Mouse (Mus musculus) embryonic facial prominence, embryonic 14.5 days (tissue): Measurements from ENCODE around the gene Sugt1. TPM values are rescaled to one million over a fixed set of nuclear protein-coding genes. Genes with fewer than 3 reads are reported as not detected.

Source experiments
- ATAC-seq: fragments of 200-750 bp; cut with Nextera tagmentation; 2 replicates; pipeline ENCODE4 v1.8.0; 2017; ENCODE audit warnings: low read depth, moderate number of reproducible peaks, moderate TSS enrichment
- DNase-seq: peaks from one replicate; pipeline ENCODE4 v3.0.0-alpha.2; 2015; ENCODE audit warnings: low spot score
- H3K27ac ChIP-seq: fragments of 300-500 bp; sonication (generic); replicated peaks from 2 replicates; pipeline ENCODE4 v1.5.1; 2014; ENCODE audit warnings: low read depth, mild to moderate bottlenecking, low read length, moderate library complexity
- H3K27me3 ChIP-seq: fragments of 300-500 bp; sonication (generic); replicated peaks from 2 replicates; pipeline ENCODE4 v1.6.1; 2014; ENCODE audit warnings: low read length; ENCODE audit not compliant: control insufficient read depth, insufficient read depth
- H3K36me3 ChIP-seq: fragments of 300-500 bp; sonication (generic); 2 replicates; pipeline ENCODE4 v1.6.1; 2014; ENCODE audit warnings: low read length, mixed read lengths; ENCODE audit not compliant: control insufficient read depth, insufficient read depth
- H3K4me1 ChIP-seq: fragments of 300-500 bp; sonication (generic); 2 replicates; pipeline ENCODE4 v1.6.1; 2014; ENCODE audit warnings: antibody characterized with exemption, low read length; ENCODE audit not compliant: control insufficient read depth, insufficient read depth
- H3K4me2 ChIP-seq: fragments of 300-500 bp; sonication (generic); 2 replicates; pipeline ENCODE4 v1.6.1; 2014; ENCODE audit warnings: low read depth, mild to moderate bottlenecking, low read length, moderate library complexity, mixed read lengths
- H3K4me3 ChIP-seq: fragments of 300-500 bp; sonication (generic); 2 replicates; pipeline ENCODE4 v1.5.1; 2014; ENCODE audit warnings: low read depth, mild to moderate bottlenecking, low read length
- H3K9ac ChIP-seq: fragments of 300-500 bp; sonication (generic); 2 replicates; pipeline ENCODE4 v1.6.1; 2014; ENCODE audit warnings: low read depth, mild to moderate bottlenecking, low read length, moderate library complexity, mixed read lengths
- H3K9me3 ChIP-seq: fragments of 300-500 bp; sonication (generic); 2 replicates; pipeline ENCODE4 v1.6.1; 2016; ENCODE audit warnings: low read length; ENCODE audit not compliant: control insufficient read depth
- WGBS: fragments of 180-500 bp; shearing (Covaris S2); extraction: QIAGEN DNeasy Blood & Tissue Kit; methylation state at CpG from one replicate; pipeline ENCODE4 v1.1.7; 2014; 5-methylcytosine and 5-hydroxymethylcytosine counted together
- polyA plus RNA-seq: library from polyadenylated mRNA; unstranded; fragments of >200 nt; fragmentation: Nextera tagmentation; extraction: Ambion mirVana; gene quantifications from 2 replicates; pipeline ENCODE4 v1.2.1, GENCODE M21; 2014

Sugt1 gene
- polyA plus RNA-seq: 124 and 130 TPM in 2 replicates

- Histone ChIP-seq H3K4me3 (peak within 1 kb of the TSS; percentile 66), H3K9me3 (no peaks in the 10 kb centered on the region), H3K27me3 (no peaks in the 10 kb centered on the region), H3K4me1 (peaks cover 21% of the 10 kb centered on the region), H3K36me3 (peaks cover 7% of the 10 kb centered on the region; the same call in 1 of the 2 replicates), H3K9ac (peak within 1 kb of the TSS; percentile 83), H3K4me2 (peak within 1 kb of the TSS; percentile 74), H3K27ac (peak within 1 kb of the TSS; percentile 97)
- peak; percentile 99 for ATAC-seq
- DNase-seq: peak; percentile 98
- WGBS: under 1% methylated on average over 46 of the region's 60 CpGs
Observed at GRCm38 (mm10) chr14:79587139-79587851, at the start of gene Sugt1. Gene Sugt1, plus strand, starts transcription at chr14:79587691.

GRCm38 (mm10) chr14:79537921-79538320, 49.6 kb upstream of the Sugt1 start:
- ATAC-seq: no peak
- Histone ChIP-seq H3K9ac (no peak overlapping the region), H3K4me3 (no peak overlapping the region), H3K9me3 (no peaks in the 10 kb centered on the region), H3K36me3 (no peaks in the 10 kb centered on the region), H3K27ac (no peak overlapping the region), H3K27me3 (no peaks in the 10 kb centered on the region), H3K4me1 (no peaks in the 10 kb centered on the region), H3K4me2 (no peak overlapping the region)
- no peak for DNase-seq

DNA sequence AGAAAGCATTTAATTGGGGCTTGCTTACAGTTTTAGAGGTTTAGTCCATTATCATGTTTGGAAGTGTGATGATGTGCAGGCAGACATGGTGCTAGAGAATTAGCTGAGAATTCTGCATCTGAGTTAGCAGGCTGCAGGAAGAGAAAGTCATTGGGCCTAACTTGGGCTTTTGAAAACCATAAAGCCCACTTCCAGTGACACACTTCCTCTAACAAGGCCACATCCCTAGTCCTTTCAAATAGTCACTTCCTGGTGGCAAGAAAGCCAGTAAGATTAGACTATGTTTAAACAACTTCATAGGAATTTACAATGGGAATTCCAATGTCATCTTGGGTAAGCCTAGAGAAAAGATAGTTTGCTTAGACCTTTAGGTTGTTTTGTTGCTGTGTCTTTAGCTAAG, 45.9 kb upstream of the Sugt1 start:
- no peak overlapping the region for H3K4me3 ChIP-seq
- ATAC-seq (no peak), DNase-seq (no peak)
- no peaks in the 10 kb centered on the region for H3K36me3 ChIP-seq
- H3K27ac ChIP-seq: no peak overlapping the region
- H3K9me3 ChIP-seq: no peaks in the 10 kb centered on the region
- no peak overlapping the region for H3K4me2 ChIP-seq
- no peak overlapping the region for H3K9ac ChIP-seq
- H3K27me3 ChIP-seq: no peaks in the 10 kb centered on the region
- H3K4me1 ChIP-seq: no peaks in the 10 kb centered on the region

DNA sequence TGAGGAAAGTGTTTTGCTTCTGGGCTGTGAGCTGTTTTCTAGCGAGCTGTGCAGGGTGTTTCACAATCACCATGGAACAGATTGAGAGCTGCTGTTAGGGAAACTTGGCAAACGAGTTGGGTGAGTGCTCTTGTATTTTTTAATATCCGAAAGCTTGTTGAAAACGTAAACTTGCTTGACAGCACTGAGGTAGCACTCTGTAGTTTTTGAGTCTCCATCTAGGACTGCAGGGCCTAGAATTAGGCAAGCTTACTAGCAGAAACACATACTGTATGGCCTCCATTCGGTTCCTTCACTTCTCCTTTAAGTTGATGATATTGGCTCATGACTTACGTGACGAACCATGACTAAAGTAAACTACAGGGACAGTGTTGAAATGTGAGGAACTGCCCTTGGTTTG, 38.1 kb upstream of the Sugt1 start:
- Histone ChIP-seq H3K27me3 (no peaks in the 10 kb centered on the region), H3K9me3 (peaks cover 9% of the 10 kb centered on the region; the same call in 1 of the 2 replicates), H3K36me3 (no peaks in the 10 kb centered on the region), H3K4me1 (no peaks in the 10 kb centered on the region), H3K4me2 (no peak overlapping the region), H3K4me3 (no peak overlapping the region), H3K27ac (no peak overlapping the region), H3K9ac (no peak overlapping the region)
- peak; percentile 63; the same call in 1 of the 2 replicates for ATAC-seq
- WGBS: 59% methylated on average over 7 of the region's 7 CpGs
- peak; percentile 88 for DNase-seq

GRCm38 (mm10) chr14:79551929-79552328, 35.6 kb upstream of the Sugt1 start:
- Histone ChIP-seq H3K4me3 (no peak overlapping the region), H3K36me3 (no peaks in the 10 kb centered on the region), H3K4me1 (no peaks in the 10 kb centered on the region), H3K4me2 (no peak overlapping the region), H3K27me3 (no peaks in the 10 kb centered on the region), H3K27ac (no peak overlapping the region), H3K9me3 (peaks cover 9% of the 10 kb centered on the region; the same call in 1 of the 2 replicates), H3K9ac (no peak overlapping the region)
- ATAC-seq (no peak), DNase-seq (no peak)
- 84% methylated on average over 2 of the region's 2 CpGs for WGBS

GRCm38 (mm10) chr14:79552854-79553253, 34.6 kb upstream of the Sugt1 start:
- Histone ChIP-seq H3K27ac (no peak overlapping the region), H3K9ac (no peak overlapping the region), H3K36me3 (no peaks in the 10 kb centered on the region), H3K27me3 (no peaks in the 10 kb centered on the region), H3K9me3 (peaks cover 9% of the 10 kb centered on the region; the same call in 1 of the 2 replicates), H3K4me3 (no peak overlapping the region), H3K4me2 (no peak overlapping the region), H3K4me1 (no peaks in the 10 kb centered on the region)
- no peak for ATAC-seq
- no peak for DNase-seq
- 50% methylated on average over 1 of the region's 1 CpGs for WGBS

DNA sequence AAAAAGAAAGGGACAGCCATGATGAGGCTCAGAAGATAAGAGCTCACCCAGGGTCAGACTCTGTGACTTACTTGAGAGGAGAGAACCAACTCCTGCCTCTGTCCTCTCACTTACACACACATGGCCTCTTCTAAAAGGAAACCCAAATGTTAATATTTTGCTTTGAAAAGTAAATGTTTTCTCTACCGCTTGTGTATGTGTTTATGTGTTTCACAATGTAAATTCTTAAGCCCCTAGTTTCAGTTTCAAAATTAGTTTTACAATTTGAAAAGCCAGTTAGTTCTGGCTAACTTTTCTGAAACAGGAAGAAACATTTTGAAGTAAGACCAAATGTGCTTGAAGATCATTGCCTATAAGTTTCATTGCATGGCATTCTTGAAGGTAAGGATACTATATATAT, 29.7 kb upstream of the Sugt1 start:
- Histone ChIP-seq H3K4me3 (no peak overlapping the region), H3K9me3 (peaks cover 9% of the 10 kb centered on the region; the same call in 1 of the 2 replicates), H3K4me1 (peaks cover 4% of the 10 kb centered on the region; the same call in 1 of the 2 replicates), H3K27me3 (no peaks in the 10 kb centered on the region), H3K9ac (no peak overlapping the region), H3K36me3 (peaks cover 9% of the 10 kb centered on the region; the same call in 1 of the 2 replicates), H3K27ac (no peak overlapping the region), H3K4me2 (no peak overlapping the region)
- no peak for ATAC-seq
- 80% methylated on average over 1 of the region's 1 CpGs for WGBS
- no peak for DNase-seq

DNA sequence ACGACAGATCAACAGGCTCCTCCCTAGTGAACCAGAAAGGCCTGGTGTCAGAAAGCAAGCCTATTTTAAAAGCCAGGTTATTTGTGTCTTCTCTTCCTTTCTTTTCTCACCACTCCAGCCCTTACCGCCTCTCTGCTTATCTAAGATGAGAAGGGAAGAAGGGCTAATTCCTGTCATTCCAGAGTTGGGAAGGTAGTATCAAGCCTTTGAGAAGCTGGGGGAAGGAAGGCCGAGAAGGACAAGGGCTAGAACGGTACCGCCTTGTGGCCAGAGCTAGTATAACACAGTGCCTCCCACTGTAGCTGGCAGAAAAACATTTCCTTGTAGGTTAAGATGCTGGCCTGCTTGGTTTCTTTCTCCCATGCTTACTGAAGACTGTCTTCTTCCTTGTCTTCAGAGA, 24.7 kb upstream of the Sugt1 start:
- Histone ChIP-seq H3K27ac (no peak overlapping the region), H3K4me1 (peaks cover 4% of the 10 kb centered on the region; the same call in 1 of the 2 replicates), H3K4me2 (no peak overlapping the region), H3K36me3 (peaks cover 20% of the 10 kb centered on the region), H3K9me3 (no peaks in the 10 kb centered on the region), H3K9ac (no peak overlapping the region), H3K27me3 (no peaks in the 10 kb centered on the region), H3K4me3 (no peak overlapping the region)
- DNase-seq: peak; percentile 66
- WGBS: 18% methylated on average over 5 of the region's 5 CpGs
- ATAC-seq: peak; percentile 57; the same call in 1 of the 2 replicates

GRCm38 (mm10) chr14:79564784-79565183, 22.7 kb upstream of the Sugt1 start:
- H3K27me3 ChIP-seq: no peaks in the 10 kb centered on the region
- no peak overlapping the region for H3K4me3 ChIP-seq
- no peaks in the 10 kb centered on the region for H3K9me3 ChIP-seq
- ATAC-seq (no peak), DNase-seq (no peak)
- peaks cover 39% of the 10 kb centered on the region for H3K36me3 ChIP-seq
- 73% methylated on average over 6 of the region's 6 CpGs for WGBS
- H3K4me2 ChIP-seq: no peak overlapping the region
- H3K27ac ChIP-seq: no peak overlapping the region
- no peak overlapping the region for H3K9ac ChIP-seq
- no peaks in the 10 kb centered on the region for H3K4me1 ChIP-seq
